Mouse (Mus musculus) lung, adult 2 months (tissue): Measurements from ENCODE around the gene Hcrt.

Experiments used
- CTCF ChIP-seq: fragments of 200-500 bp; IDR thresholded peaks from 2 replicates; pipeline ENCODE4 v1.5.1; 2011; ENCODE audit warnings: mild to moderate bottlenecking, low read length, control low read depth; ENCODE audit not compliant: insufficient read depth
- POLR2A ChIP-seq: fragments of 200-500 bp; IDR thresholded peaks from 2 replicates; pipeline ENCODE4 v1.6.1; 2011; ENCODE audit warnings: low read depth, mild to moderate bottlenecking, control low read depth, low read length, borderline replicate concordance; ENCODE audit errors: extremely low read depth

DNA sequence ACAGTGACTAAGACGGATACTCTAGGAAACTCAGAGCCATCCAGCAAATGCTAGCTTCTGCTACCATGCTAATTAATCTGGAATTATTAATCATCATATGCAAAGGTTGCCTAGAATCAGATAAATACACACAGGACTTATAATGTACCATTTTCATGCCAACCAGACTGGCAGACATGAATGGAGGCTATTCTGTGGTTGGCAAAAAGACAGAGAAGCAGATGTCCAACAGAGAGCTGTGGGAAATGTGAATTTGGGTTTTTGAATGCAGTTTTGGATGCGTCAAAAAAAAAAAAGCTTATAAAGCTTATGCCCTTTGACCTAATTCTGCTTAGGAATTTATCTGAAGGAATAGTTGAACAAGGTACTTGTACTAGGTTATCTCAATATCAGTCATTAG lies 23.0 kb upstream of the Hcrt start:
- TF ChIP-seq CTCF (no peak), POLR2A (no peak)
